ENCODE assay signal across 33 mouse cellular contexts in the genomic region with DNA sequence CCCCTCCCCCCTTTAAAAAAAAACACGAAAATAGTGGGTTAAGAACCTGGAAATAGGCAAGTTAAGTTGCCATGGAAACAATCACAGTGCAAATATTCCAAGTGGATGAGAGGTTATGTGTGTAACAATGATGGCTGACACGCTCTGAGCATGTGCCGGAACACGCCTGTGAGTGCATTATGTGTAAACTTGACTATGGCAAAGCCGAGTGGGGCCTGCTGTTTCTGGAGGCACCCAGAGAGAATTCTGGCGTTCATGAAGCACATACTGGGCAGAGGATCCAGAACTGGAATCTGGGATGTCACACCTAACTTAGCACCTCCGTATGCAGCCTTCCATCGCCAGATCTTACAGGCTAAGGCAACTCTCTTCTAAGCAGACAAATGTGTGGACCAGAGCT. TPM values are rescaled to one million over a fixed set of nuclear protein-coding genes. Genes with fewer than 3 reads are reported as not detected.
DNase-seq lines count a peak whose midpoint lies in the region; ATAC-seq lines count a peak whose summit lies in the region.
"Had no signal": no experiment of that assay in that cellular context is flagged by ENCODE, and none has a peak within 500 bp of the region (broad histone marks: within the 10 kb centered on the region; RNA-seq: fewer than 3 reads in every experiment).

No protein-coding gene starts in this region.

- no peak overlapping the region for H3K4me3 ChIP-seq in forebrain, embryonic 16.5 days (replicated peaks; ENCODE audit: low read length)
- no peak overlapping the region for H3K4me3 ChIP-seq in forebrain, embryonic 12.5 days (replicated peaks)
- H3K4me3 ChIP-seq in midbrain, embryonic 14.5 days (replicated peaks; ENCODE audit: low read depth, low read length) = no peak overlapping the region
- no peak overlapping the region for H3K4me3 ChIP-seq in midbrain, embryonic 10.5 days
- H3K4me3 ChIP-seq in limb, embryonic 10.5 days = no peak overlapping the region
- H3K4me3 ChIP-seq: embryonic facial prominence, embryonic 12.5 days; heart, embryonic 10.5 days; heart, embryonic 15.5 days; hindbrain, embryonic 12.5 days; limb, embryonic 12.5 days; megakaryocyte, embryonic 14.5 days; neural tube, embryonic 13.5 days had no signal

- H3K27me3 ChIP-seq in forebrain, embryonic 16.5 days (replicated peaks; ENCODE audit: control insufficient read depth, insufficient read depth, low read length) = no peaks in the 10 kb centered on the region
- H3K27me3 ChIP-seq in forebrain, embryonic 12.5 days = no peaks in the 10 kb centered on the region
- no peaks in the 10 kb centered on the region for H3K27me3 ChIP-seq in midbrain, embryonic 14.5 days (ENCODE audit: control insufficient read depth, insufficient read depth, low read length)
- no peaks in the 10 kb centered on the region for H3K27me3 ChIP-seq in midbrain, embryonic 10.5 days (ENCODE audit: low read depth, poor library complexity, severe bottlenecking)
- H3K27me3 ChIP-seq in limb, embryonic 10.5 days (ENCODE audit: low read depth, poor library complexity, severe bottlenecking) = no peaks in the 10 kb centered on the region
- H3K27me3 ChIP-seq: embryonic facial prominence, embryonic 12.5 days; heart, embryonic 15.5 days; hindbrain, embryonic 12.5 days; limb, embryonic 12.5 days; neural tube, embryonic 13.5 days had no signal

- H3K9me3 ChIP-seq in forebrain, embryonic 16.5 days (ENCODE audit: control insufficient read depth, low read length) = no peaks in the 10 kb centered on the region
- no peaks in the 10 kb centered on the region for H3K9me3 ChIP-seq in forebrain, embryonic 12.5 days
- H3K9me3 ChIP-seq in midbrain, embryonic 14.5 days (ENCODE audit: control insufficient read depth, low read length) = no peaks in the 10 kb centered on the region
- H3K9me3 ChIP-seq in midbrain, embryonic 10.5 days (replicated peaks) = no peaks in the 10 kb centered on the region
- H3K9me3 ChIP-seq in limb, embryonic 10.5 days (replicated peaks) = no peaks in the 10 kb centered on the region
- H3K9me3 ChIP-seq: embryonic facial prominence, embryonic 12.5 days; heart, embryonic 10.5 days; heart, embryonic 15.5 days; hindbrain, embryonic 12.5 days; limb, embryonic 12.5 days; neural tube, embryonic 13.5 days had no signal

- H3K4me1 ChIP-seq in forebrain, embryonic 16.5 days (replicated peaks; ENCODE audit: control insufficient read depth, insufficient read depth, low read length) = no peaks in the 10 kb centered on the region
- no peaks in the 10 kb centered on the region; the same call in 1 of the 2 replicates for H3K4me1 ChIP-seq in forebrain, embryonic 12.5 days
- H3K4me1 ChIP-seq in midbrain, embryonic 14.5 days (ENCODE audit: control insufficient read depth, insufficient read depth, low read length) = no peaks in the 10 kb centered on the region
- H3K4me1 ChIP-seq in midbrain, embryonic 10.5 days = peaks cover 3% of the 10 kb centered on the region; the same call in 1 of the 2 replicates
- H3K4me1 ChIP-seq in limb, embryonic 10.5 days = peaks cover 10% of the 10 kb centered on the region
- H3K4me1 ChIP-seq: embryonic facial prominence, embryonic 12.5 days; heart, embryonic 15.5 days; hindbrain, embryonic 12.5 days; limb, embryonic 12.5 days; megakaryocyte, embryonic 14.5 days; neural tube, embryonic 13.5 days had no signal

- no peaks in the 10 kb centered on the region for H3K36me3 ChIP-seq in forebrain, embryonic 16.5 days (ENCODE audit: control insufficient read depth, insufficient read depth)
- no peaks in the 10 kb centered on the region for H3K36me3 ChIP-seq in forebrain, embryonic 12.5 days (replicated peaks)
- H3K36me3 ChIP-seq in midbrain, embryonic 14.5 days (ENCODE audit: control insufficient read depth, insufficient read depth, low read length) = no peaks in the 10 kb centered on the region
- no peaks in the 10 kb centered on the region for H3K36me3 ChIP-seq in midbrain, embryonic 10.5 days
- no peaks in the 10 kb centered on the region for H3K36me3 ChIP-seq in limb, embryonic 10.5 days
- H3K36me3 ChIP-seq: embryonic facial prominence, embryonic 12.5 days; heart, embryonic 10.5 days; heart, embryonic 15.5 days; hindbrain, embryonic 12.5 days; limb, embryonic 12.5 days; neural tube, embryonic 13.5 days had no signal

- peak; percentile 24 for DNase-seq in layer of hippocampus, adult 9-11 months
- DNase-seq in layer of hippocampus, adult 8-10 months (ENCODE audit: low spot score in 2 of 2) = no peak
- DNase-seq in midbrain, embryonic 14.5 days = peak; percentile 37
- DNase-seq in midbrain, embryonic 10.5 days (ENCODE audit: low spot score) = no peak
- DNase-seq in limb, embryonic 10.5 days (ENCODE audit: low spot score) = peak; percentile 15
- DNase-seq: adrenal gland, postnatal 10 days; cerebellum, adult 11-12 months; cerebellum, adult 9-11 months; embryo, embryonic 11 days; gastrocnemius, postnatal 14 days; kidney, adult 9 months; kidney, postnatal 10 days; liver, postnatal 0 days; lung, postnatal 36 days had no signal

- ATAC-seq in forebrain, embryonic 16.5 days = peak; percentile 33; the same call in 1 of the 2 replicates
- ATAC-seq in forebrain, embryonic 12.5 days (ENCODE audit: low FRiP score) = no peak
- ATAC-seq in midbrain, embryonic 14.5 days (ENCODE audit: low FRiP score, low TSS enrichment) = no peak
- ATAC-seq: intestine, postnatal 0 days; liver, postnatal 0 days; Patski had no signal

- no peak overlapping the region for H3K9ac ChIP-seq in forebrain, embryonic 16.5 days (replicated peaks; ENCODE audit: low read depth, low read length)
- H3K9ac ChIP-seq in forebrain, embryonic 12.5 days = no peak overlapping the region
- H3K9ac ChIP-seq in midbrain, embryonic 14.5 days (replicated peaks; ENCODE audit: low read length) = no peak overlapping the region
- H3K9ac ChIP-seq: embryonic facial prominence, embryonic 12.5 days; heart, embryonic 15.5 days; hindbrain, embryonic 12.5 days; limb, embryonic 12.5 days; liver, postnatal 0 days; neural tube, embryonic 13.5 days had no signal

- 69% methylated on average over 8 of the region's 8 CpGs for WGBS in forebrain, embryonic 16.5 days
- 81% methylated on average over 8 of the region's 8 CpGs for WGBS in forebrain, embryonic 12.5 days
- WGBS in midbrain, embryonic 14.5 days = 83% methylated on average over 8 of the region's 8 CpGs
- 85% methylated on average over 8 of the region's 8 CpGs for WGBS in midbrain, embryonic 10.5 days
- 84% methylated on average over 8 of the region's 8 CpGs for WGBS in limb, embryonic 10.5 days

- H3K27ac ChIP-seq in forebrain, embryonic 16.5 days (ENCODE audit: low read length) = no peak overlapping the region; the same call in 1 of the 2 replicates
- H3K27ac ChIP-seq in forebrain, embryonic 12.5 days = no peak overlapping the region
- no peak overlapping the region for H3K27ac ChIP-seq in midbrain, embryonic 14.5 days (replicated peaks; ENCODE audit: low read depth, low read length)
- no peak overlapping the region for H3K27ac ChIP-seq in midbrain, embryonic 10.5 days (replicated peaks)
- no peak overlapping the region for H3K27ac ChIP-seq in limb, embryonic 10.5 days
- H3K27ac ChIP-seq: embryonic facial prominence, embryonic 12.5 days; heart, embryonic 10.5 days; heart, embryonic 15.5 days; hindbrain, embryonic 12.5 days; limb, embryonic 12.5 days; neural tube, embryonic 13.5 days had no signal

- H3K4me2 ChIP-seq in forebrain, embryonic 16.5 days (ENCODE audit: low read length) = no peak overlapping the region
- H3K4me2 ChIP-seq in forebrain, embryonic 12.5 days = no peak overlapping the region
- H3K4me2 ChIP-seq in midbrain, embryonic 14.5 days (ENCODE audit: low read length) = no peak overlapping the region
- H3K4me2 ChIP-seq: embryonic facial prominence, embryonic 12.5 days; heart, embryonic 15.5 days; hindbrain, embryonic 12.5 days; limb, embryonic 12.5 days; liver, embryonic 11.5 days; neural tube, embryonic 13.5 days had no signal

RNA-seq across cellular contexts. Expression of gene Ccdc185, which starts 4.7 kb away (rescaled TPM):
- not detected in 2 replicates for polyA plus RNA-seq in forebrain, embryonic 16.5 days (2015; fragmentation: Nextera tagmentation; extraction: Ambion mirVana)
- not detected in 2 replicates for polyA plus RNA-seq in forebrain, embryonic 12.5 days (2016; fragmentation: Nextera tagmentation; extraction: Ambion mirVana)
- total RNA-seq in layer of hippocampus, adult 8-10 months (2022) = under 1 TPM in 3 of 4 experiments, not detected in 1; 0.18 to 0.25 (median 0.20) TPM
- not detected in 2 replicates for polyA plus RNA-seq in midbrain, embryonic 14.5 days (2014; fragmentation: Nextera tagmentation; extraction: Ambion mirVana)
- not detected in 2 replicates for polyA plus RNA-seq in midbrain, embryonic 10.5 days (2016; fragmentation: Nextera tagmentation; extraction: Ambion mirVana)
- not detected in 2 replicates for polyA plus RNA-seq in limb, embryonic 10.5 days (2016; fragmentation: Nextera tagmentation; extraction: Ambion mirVana)
- total RNA-seq: adrenal gland, postnatal 10 days; gastrocnemius, postnatal 14 days; granulocyte monocyte progenitor cell, adult 5-6 weeks; heart, postnatal 25 days; MEL had no signal
- polyA plus RNA-seq: embryonic facial prominence, embryonic 12.5 days; heart, embryonic 15.5 days; hindbrain, embryonic 12.5 days; intestine, postnatal 0 days; large intestine, adult 2 months; limb, embryonic 12.5 days; liver, embryonic 11.5 days; liver, postnatal 0 days; neural tube, embryonic 13.5 days; Patski; small intestine, adult 2 months; stomach, embryonic 14.5 days; thymus, postnatal 0 days had no signal

RNA-seq across cellular contexts. Expression of gene Susd4, which starts 10.0 kb away (rescaled TPM):
- polyA plus RNA-seq in forebrain, embryonic 16.5 days (2015; fragmentation: Nextera tagmentation; extraction: Ambion mirVana) = 34.2 and 46.7 TPM in 2 replicates
- polyA plus RNA-seq in forebrain, embryonic 12.5 days (2016; fragmentation: Nextera tagmentation; extraction: Ambion mirVana) = 19.3 and 21.6 TPM in 2 replicates
- total RNA-seq in layer of hippocampus, adult 8-10 months (2022) = 100 to 1,000 TPM; 116 to 129 (median 123) TPM
- 71.0 and 75.4 TPM in 2 replicates for polyA plus RNA-seq in midbrain, embryonic 14.5 days (2014; fragmentation: Nextera tagmentation; extraction: Ambion mirVana)
- polyA plus RNA-seq in midbrain, embryonic 10.5 days (2016; fragmentation: Nextera tagmentation; extraction: Ambion mirVana) = 16.5 and 19.9 TPM in 2 replicates
- polyA plus RNA-seq in limb, embryonic 10.5 days (2016; fragmentation: Nextera tagmentation; extraction: Ambion mirVana) = 11.5 and 11.7 TPM in 2 replicates
- total RNA-seq: granulocyte monocyte progenitor cell, adult 5-6 weeks; MEL had no signal

Comparison
In these comparisons a context has a peak if more than half of its experiments do, and no peak if none do; other contexts are left out.
1. DNase-seq: peak in layer of hippocampus, adult 9-11 months (single experiment), midbrain, embryonic 14.5 days (single experiment) and limb, embryonic 10.5 days (single experiment); none in layer of hippocampus, adult 8-10 months (0 of 2) and midbrain, embryonic 10.5 days (single experiment).